Mouse (Mus musculus): Measurements from ENCODE around the gene Med25. TPM values are rescaled to one million over a fixed set of nuclear protein-coding genes. Genes with fewer than 3 reads are reported as not detected.

Gene Med25
- polyA plus RNA-seq, 1 experiment from 2014 or later: 153 TPM

- Histone ChIP-seq H3K4me3 (ENCODE audit: low read depth, low read length) (peak overlapping the region; percentile 41), H3K27me3 (ENCODE audit: control insufficient read depth, insufficient read depth, low read depth, low read length) (no peaks in the 10 kb centered on the region), H3K9me3 (replicated peaks; ENCODE audit: control insufficient read depth, low read length, poor library complexity, severe bottlenecking) (no peaks in the 10 kb centered on the region), H3K27ac (ENCODE audit: low read length) (peak overlapping the region; percentile 76), H3K36me3 (ENCODE audit: control insufficient read depth, insufficient read depth, low read length) (peaks cover 6% of the 10 kb centered on the region; the same call in 1 of the 2 replicates), H3K9ac (ENCODE audit: low read depth, low read length) (peak overlapping the region; percentile 58), H3K4me1 (ENCODE audit: control insufficient read depth, insufficient read depth, low read length) (peaks cover 36% of the 10 kb centered on the region), H3K4me2 (ENCODE audit: low read length) (peak overlapping the region; percentile 63)
- no peak for ATAC-seq
- 2% methylated on average over 45 of the region's 45 CpGs for WGBS
These were observed 38.0 kb downstream of the Med25 start for GRCm38 (mm10) chr7:44854356-44855031.

- Histone ChIP-seq H3K9me3 (replicated peaks; ENCODE audit: control insufficient read depth, low read length, poor library complexity, severe bottlenecking) (no peaks in the 10 kb centered on the region), H3K27ac (ENCODE audit: low read length) (peak overlapping the region; percentile 76), H3K4me1 (ENCODE audit: control insufficient read depth, insufficient read depth, low read length) (peaks cover 36% of the 10 kb centered on the region), H3K27me3 (ENCODE audit: control insufficient read depth, insufficient read depth, low read depth, low read length) (no peaks in the 10 kb centered on the region), H3K9ac (ENCODE audit: low read depth, low read length) (peak overlapping the region; percentile 58), H3K4me3 (ENCODE audit: low read depth, low read length) (peak overlapping the region; percentile 41), H3K36me3 (ENCODE audit: control insufficient read depth, insufficient read depth, low read length) (peaks cover 6% of the 10 kb centered on the region; the same call in 1 of the 2 replicates), H3K4me2 (ENCODE audit: low read length) (peak overlapping the region; percentile 63)
- WGBS: 28% methylated on average over 26 of the region's 26 CpGs
- no peak for ATAC-seq
These were observed 38.7 kb downstream of the Med25 start for GRCm38 (mm10) chr7:44853596-44854355.

GRCm38 (mm10) chr7:44853065-44853464 lies 39.4 kb downstream of the Med25 start:
- peak overlapping the region; percentile 58; the same call in 1 of the 2 replicates for H3K9ac ChIP-seq (ENCODE audit: low read depth, low read length)
- H3K4me3 ChIP-seq (ENCODE audit: low read depth, low read length): no peak overlapping the region
- peaks cover 6% of the 10 kb centered on the region; the same call in 1 of the 2 replicates for H3K36me3 ChIP-seq (ENCODE audit: control insufficient read depth, insufficient read depth, low read length)
- H3K27ac ChIP-seq (ENCODE audit: low read length): no peak overlapping the region
- H3K4me1 ChIP-seq (ENCODE audit: control insufficient read depth, insufficient read depth, low read length): peaks cover 32% of the 10 kb centered on the region
- no peaks in the 10 kb centered on the region for H3K27me3 ChIP-seq (ENCODE audit: control insufficient read depth, insufficient read depth, low read depth, low read length)
- H3K4me2 ChIP-seq (ENCODE audit: low read length): no peak overlapping the region
- no peak for ATAC-seq
- WGBS: 98% methylated on average over 2 of the region's 2 CpGs
- H3K9me3 ChIP-seq (replicated peaks; ENCODE audit: control insufficient read depth, low read length, poor library complexity, severe bottlenecking): no peaks in the 10 kb centered on the region

- Histone ChIP-seq H3K27ac (ENCODE audit: low read length) (no peak overlapping the region), H3K36me3 (ENCODE audit: control insufficient read depth, insufficient read depth, low read length) (peaks cover 6% of the 10 kb centered on the region; the same call in 1 of the 2 replicates), H3K27me3 (ENCODE audit: control insufficient read depth, insufficient read depth, low read depth, low read length) (no peaks in the 10 kb centered on the region), H3K4me2 (ENCODE audit: low read length) (no peak overlapping the region), H3K4me3 (ENCODE audit: low read depth, low read length) (no peak overlapping the region), H3K9ac (ENCODE audit: low read depth, low read length) (no peak overlapping the region), H3K9me3 (replicated peaks; ENCODE audit: control insufficient read depth, low read length, poor library complexity, severe bottlenecking) (no peaks in the 10 kb centered on the region), H3K4me1 (ENCODE audit: control insufficient read depth, insufficient read depth, low read length) (peaks cover 33% of the 10 kb centered on the region)
- no peak for ATAC-seq
- 89% methylated on average over 36 of the region's 36 CpGs for WGBS
These were observed 40.1 kb downstream of the Med25 start for GRCm38 (mm10) chr7:44852259-44853027.

GRCm38 (mm10) chr7:44851625-44852234 lies 40.8 kb downstream of the Med25 start:
- peaks cover 6% of the 10 kb centered on the region; the same call in 1 of the 2 replicates for H3K36me3 ChIP-seq (ENCODE audit: control insufficient read depth, insufficient read depth, low read length)
- H3K27me3 ChIP-seq (ENCODE audit: control insufficient read depth, insufficient read depth, low read depth, low read length): no peaks in the 10 kb centered on the region
- no peak for ATAC-seq
- H3K4me1 ChIP-seq (ENCODE audit: control insufficient read depth, insufficient read depth, low read length): peaks cover 35% of the 10 kb centered on the region
- no peaks in the 10 kb centered on the region for H3K9me3 ChIP-seq (replicated peaks; ENCODE audit: control insufficient read depth, low read length, poor library complexity, severe bottlenecking)
- WGBS: 96% methylated on average over 12 of the region's 12 CpGs
- no peak overlapping the region for H3K9ac ChIP-seq (ENCODE audit: low read depth, low read length)
- no peak overlapping the region for H3K27ac ChIP-seq (ENCODE audit: low read length)
- no peak overlapping the region for H3K4me3 ChIP-seq (ENCODE audit: low read depth, low read length)
- no peak overlapping the region for H3K4me2 ChIP-seq (ENCODE audit: low read length)

GRCm38 (mm10) chr7:44850789-44851624 lies 41.5 kb downstream of the Med25 start:
- Histone ChIP-seq H3K4me3 (ENCODE audit: low read depth, low read length) (peak overlapping the region; percentile 57), H3K9ac (ENCODE audit: low read depth, low read length) (peak overlapping the region; percentile 73), H3K27ac (ENCODE audit: low read length) (peak overlapping the region; percentile 98), H3K27me3 (ENCODE audit: control insufficient read depth, insufficient read depth, low read depth, low read length) (no peaks in the 10 kb centered on the region), H3K4me1 (ENCODE audit: control insufficient read depth, insufficient read depth, low read length) (peaks cover 31% of the 10 kb centered on the region), H3K4me2 (ENCODE audit: low read length) (peak overlapping the region; percentile 90), H3K9me3 (replicated peaks; ENCODE audit: control insufficient read depth, low read length, poor library complexity, severe bottlenecking) (no peaks in the 10 kb centered on the region), H3K36me3 (ENCODE audit: control insufficient read depth, insufficient read depth, low read length) (peaks cover 10% of the 10 kb centered on the region)
- WGBS: 82% methylated on average over 8 of the region's 8 CpGs
- ATAC-seq: no peak

- Histone ChIP-seq H3K4me1 (ENCODE audit: control insufficient read depth, insufficient read depth, low read length) (peaks cover 31% of the 10 kb centered on the region), H3K9me3 (replicated peaks; ENCODE audit: control insufficient read depth, low read length, poor library complexity, severe bottlenecking) (no peaks in the 10 kb centered on the region), H3K36me3 (ENCODE audit: control insufficient read depth, insufficient read depth, low read length) (peaks cover 18% of the 10 kb centered on the region), H3K9ac (ENCODE audit: low read depth, low read length) (peak overlapping the region; percentile 73), H3K27ac (ENCODE audit: low read length) (peak overlapping the region; percentile 98), H3K27me3 (ENCODE audit: control insufficient read depth, insufficient read depth, low read depth, low read length) (no peaks in the 10 kb centered on the region), H3K4me3 (ENCODE audit: low read depth, low read length) (peak overlapping the region; percentile 57), H3K4me2 (ENCODE audit: low read length) (peak overlapping the region; percentile 90)
- WGBS: under 1% methylated on average over 33 of the region's 33 CpGs
- peak; percentile 25 for ATAC-seq
These were observed 42.4 kb downstream of the Med25 start for GRCm38 (mm10) chr7:44850146-44850545.
